Mouse (Mus musculus) limb, embryonic 14.5 days (tissue): Measurements from ENCODE around the gene Msantd3. TPM values are rescaled to one million over a fixed set of nuclear protein-coding genes. Genes with fewer than 3 reads are reported as not detected.

Experiments
- ATAC-seq: fragments of 200-750 bp; cut with Nextera tagmentation; 2 replicates; pipeline ENCODE4 v1.8.0; 2017; ENCODE audit warnings: low read depth, moderate number of reproducible peaks, moderate TSS enrichment; ENCODE audit not compliant: low FRiP score
- DNase-seq: peaks from one replicate; pipeline ENCODE4 v3.0.0-alpha.2; 2015; ENCODE audit warnings: low spot score
- H3K27ac ChIP-seq: fragments of 300-500 bp; sonication (generic); replicated peaks from 2 replicates; pipeline ENCODE4 v1.5.1; 2014; ENCODE audit warnings: low read depth, mild to moderate bottlenecking, low read length, moderate library complexity, mixed read lengths
- H3K27me3 ChIP-seq: fragments of 300-500 bp; sonication (generic); 2 replicates; pipeline ENCODE4 v1.6.1; 2014; ENCODE audit warnings: low read length, mixed read lengths; ENCODE audit not compliant: control insufficient read depth, insufficient read depth
- H3K36me3 ChIP-seq: fragments of 300-500 bp; sonication (generic); 2 replicates; pipeline ENCODE4 v1.6.1; 2014; ENCODE audit warnings: mild to moderate bottlenecking, low read length, moderate library complexity, mixed read lengths; ENCODE audit not compliant: control insufficient read depth, insufficient read depth
- H3K4me1 ChIP-seq: fragments of 300-500 bp; sonication (generic); 2 replicates; pipeline ENCODE4 v1.6.1; 2014; ENCODE audit warnings: antibody characterized with exemption, low read length, mixed read lengths; ENCODE audit not compliant: control insufficient read depth, insufficient read depth
- H3K4me2 ChIP-seq: fragments of 300-500 bp; sonication (generic); replicated peaks from 2 replicates; pipeline ENCODE4 v1.6.1; 2014; ENCODE audit warnings: low read depth, mild to moderate bottlenecking, low read length, moderate library complexity; ENCODE audit not compliant: severe bottlenecking
- H3K4me3 ChIP-seq: fragments of 300-500 bp; sonication (generic); replicated peaks from 2 replicates; pipeline ENCODE4 v1.5.1; 2014; ENCODE audit warnings: low read length
- H3K9ac ChIP-seq: fragments of 300-500 bp; sonication (generic); 2 replicates; pipeline ENCODE4 v1.6.1; 2014; ENCODE audit warnings: mild to moderate bottlenecking, low read depth, low read length, moderate library complexity; ENCODE audit not compliant: severe bottlenecking
- H3K9me3 ChIP-seq: fragments of 300-500 bp; sonication (generic); 2 replicates; pipeline ENCODE4 v1.6.1; 2016; ENCODE audit warnings: low read length; ENCODE audit not compliant: control insufficient read depth
- POLR2A ChIP-seq: fragments of 200-500 bp; IDR thresholded peaks from 2 replicates; pipeline ENCODE4 v1.8.0; 2012; ENCODE audit warnings: inconsistent platforms, mild to moderate bottlenecking, moderate library complexity, borderline replicate concordance; ENCODE audit not compliant: insufficient read depth, insufficient read length; ENCODE audit errors: extremely low read depth
- WGBS: fragments of 180-500 bp; shearing (Covaris S2); extraction: QIAGEN DNeasy Blood & Tissue Kit; methylation state at CpG from one replicate; pipeline ENCODE4 v1.1.7; 2014; 5-methylcytosine and 5-hydroxymethylcytosine counted together
- polyA plus RNA-seq, 2 experiments: library from polyadenylated mRNA; depleted of rRNA in 1 of 2; stranded (reverse) in 1 of 2; unstranded in 1 of 2; fragments of >200 nt; fragmentation: Nextera tagmentation in 1 of 2; extraction: Ambion mirVana in 1 of 2; gene quantifications; 2 replicates each; pipeline versions ENCODE4 v1.2.1 to v1.2.3; 2012 to 2014

Gene Msantd3
- polyA plus RNA-seq (2012; rRNA removed), result 24.7 and 35.6 TPM in 2 replicates
- 25.4 and 26.2 TPM in 2 replicates for polyA plus RNA-seq (2014; fragmentation: Nextera tagmentation; extraction: Ambion mirVana)

- TF ChIP-seq POLR2A, result 0 out of 2 replicates have a peak, but pooled peaks have one; percentile 11
Observed at GRCm38 (mm10) chr4:48539841-48540575, at the start of gene Msantd3. TSS of gene Msantd3 (plus strand) at chr4:48539935.

DNA sequence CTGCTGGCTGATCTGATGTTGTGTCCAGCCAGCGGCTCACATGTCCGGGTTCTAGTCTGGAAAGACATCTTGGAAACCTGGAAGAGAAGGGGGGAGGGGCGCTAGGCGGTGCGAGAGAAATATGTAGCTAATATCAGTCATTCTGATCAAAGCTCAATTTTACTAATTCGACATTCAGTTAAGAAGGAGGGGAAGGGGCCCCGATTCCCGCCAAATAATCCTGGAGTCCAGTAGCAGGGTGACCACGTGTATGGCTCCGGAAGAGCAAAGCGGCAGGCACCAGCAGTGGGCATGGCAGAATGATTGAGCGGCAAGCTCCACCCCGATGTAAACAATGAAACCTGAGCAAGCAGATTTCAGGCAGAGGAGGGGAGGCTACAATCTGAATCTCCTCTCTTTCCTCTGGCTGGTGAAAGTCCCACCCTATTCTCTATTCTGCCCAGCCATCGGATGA is 48.4 kb upstream of the Msantd3 start:
- Histone ChIP-seq H3K9ac (peak overlapping the region; percentile 46), H3K36me3 (no peaks in the 10 kb centered on the region), H3K27ac (no peak overlapping the region), H3K4me2 (peak overlapping the region; percentile 45), H3K27me3 (no peaks in the 10 kb centered on the region), H3K9me3 (no peaks in the 10 kb centered on the region), H3K4me3 (peak overlapping the region; percentile 33), H3K4me1 (no peaks in the 10 kb centered on the region)
- WGBS, result 15% methylated on average over 14 of the region's 14 CpGs
- ATAC-seq (no peak), DNase-seq (peak; percentile 4)
- no peak for TF ChIP-seq POLR2A

More at GRCm38 (mm10) chr4:48539841-48540575, at the start of gene Msantd3:
- peak within 1 kb of the TSS; percentile 74 for H3K4me3 ChIP-seq
- peak within 1 kb of the TSS; percentile 97 for H3K9ac ChIP-seq
- H3K27ac ChIP-seq, result peak within 1 kb of the TSS; percentile 89
- H3K4me1 ChIP-seq, result peaks cover 9% of the 10 kb centered on the region
- H3K27me3 ChIP-seq, result no peaks in the 10 kb centered on the region
- DNase-seq, result peak; percentile 64
- H3K4me2 ChIP-seq, result peak within 1 kb of the TSS; percentile 80
- H3K36me3 ChIP-seq, result no peaks in the 10 kb centered on the region
- no peaks in the 10 kb centered on the region for H3K9me3 ChIP-seq
- peak; percentile 76 for ATAC-seq
- under 1% methylated on average over 47 of the region's 86 CpGs for WGBS

GRCm38 (mm10) chr4:48492510-48492909 is 47.2 kb upstream of the Msantd3 start:
- 68% methylated on average over 2 of the region's 2 CpGs for WGBS
- Histone ChIP-seq H3K27ac (no peak overlapping the region), H3K4me3 (no peak overlapping the region), H3K9ac (no peak overlapping the region), H3K4me1 (no peaks in the 10 kb centered on the region), H3K9me3 (no peaks in the 10 kb centered on the region), H3K36me3 (no peaks in the 10 kb centered on the region), H3K4me2 (no peak overlapping the region), H3K27me3 (no peaks in the 10 kb centered on the region)
- DNase-seq (no peak), ATAC-seq (no peak)
- no peak for TF ChIP-seq POLR2A

GRCm38 (mm10) chr4:48510861-48511260 is 28.9 kb upstream of the Msantd3 start:
- DNase-seq (no peak), ATAC-seq (no peak)
- Histone ChIP-seq H3K4me3 (no peak overlapping the region), H3K36me3 (no peaks in the 10 kb centered on the region), H3K27ac (no peak overlapping the region), H3K9ac (no peak overlapping the region), H3K9me3 (no peaks in the 10 kb centered on the region), H3K4me1 (no peaks in the 10 kb centered on the region), H3K4me2 (no peak overlapping the region), H3K27me3 (no peaks in the 10 kb centered on the region)
- no peak for TF ChIP-seq POLR2A
- 18% methylated on average over 2 of the region's 2 CpGs for WGBS

GRCm38 (mm10) chr4:48529559-48529958 is 10.2 kb upstream of the Msantd3 start:
- no peak for ATAC-seq
- no peak for TF ChIP-seq POLR2A
- H3K27ac ChIP-seq, result no peak overlapping the region
- DNase-seq, result no peak
- no peaks in the 10 kb centered on the region for H3K36me3 ChIP-seq
- no peak overlapping the region for H3K4me3 ChIP-seq
- no peak overlapping the region for H3K9ac ChIP-seq
- WGBS, result 86% methylated on average over 1 of the region's 1 CpGs
- H3K4me2 ChIP-seq, result no peak overlapping the region
- H3K4me1 ChIP-seq, result no peaks in the 10 kb centered on the region
- no peaks in the 10 kb centered on the region for H3K27me3 ChIP-seq
- H3K9me3 ChIP-seq, result no peaks in the 10 kb centered on the region
